Mouse (Mus musculus): ENCODE results near the gene Gm10251.
"Not testable (repeated sequence)": the region's sequence is repeated elsewhere in the genome, so short reads cannot be mapped to it uniquely, and the experiment has no call there.

The Gm10251 gene

DNA sequence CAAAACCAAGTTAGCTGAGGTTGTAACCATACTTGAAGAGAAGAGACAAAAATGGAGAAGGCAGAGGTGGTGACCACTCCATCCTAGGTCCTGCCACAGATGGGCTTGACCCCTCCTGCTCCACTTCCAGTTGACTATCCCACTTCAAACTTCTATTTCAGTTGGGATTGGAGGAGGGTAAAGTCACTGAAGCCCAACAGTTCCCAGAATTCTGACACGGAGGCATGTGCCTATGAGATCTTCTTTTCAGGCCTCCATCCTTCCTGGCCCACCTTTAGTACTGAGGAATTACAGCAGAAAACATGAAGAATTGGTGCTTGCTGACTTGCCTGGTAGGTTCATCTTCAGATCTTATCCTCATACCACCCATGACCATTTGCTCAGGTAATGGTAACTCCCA is at the start of gene Gm10251:
Gm10251 (minus strand) TSS at position 101 of the 400 bp plus-strand sequence.
- not testable (repeated sequence) for DNase-seq (ENCODE audit: low spot score in 2 of 2)

DNA sequence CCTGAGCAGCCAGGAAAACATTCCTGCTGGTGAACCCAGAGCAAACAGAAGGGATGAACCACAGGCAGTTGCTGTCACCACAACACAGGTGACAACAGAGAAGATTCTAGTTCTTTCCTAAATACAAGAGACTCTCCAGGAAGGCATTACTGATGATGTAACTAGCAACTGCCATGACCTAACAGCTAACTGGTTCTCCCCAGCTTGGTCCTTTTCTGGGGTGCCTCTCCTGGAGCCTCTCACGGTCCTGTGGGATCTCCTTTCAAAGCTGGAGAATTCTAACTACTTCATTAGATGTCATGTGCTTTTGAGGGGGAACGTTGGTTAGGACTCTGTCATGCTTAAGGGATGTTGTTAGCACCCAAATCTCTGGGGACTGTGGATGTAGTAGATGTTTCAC is 36.2 kb upstream of the Gm10251 start, which contains the start of gene Gm8050:
Gm8050 (minus strand) TSS at position 101 of the 400 bp plus-strand sequence.
- DNase-seq (ENCODE audit: low spot score in 2 of 2): not testable (repeated sequence)

DNA sequence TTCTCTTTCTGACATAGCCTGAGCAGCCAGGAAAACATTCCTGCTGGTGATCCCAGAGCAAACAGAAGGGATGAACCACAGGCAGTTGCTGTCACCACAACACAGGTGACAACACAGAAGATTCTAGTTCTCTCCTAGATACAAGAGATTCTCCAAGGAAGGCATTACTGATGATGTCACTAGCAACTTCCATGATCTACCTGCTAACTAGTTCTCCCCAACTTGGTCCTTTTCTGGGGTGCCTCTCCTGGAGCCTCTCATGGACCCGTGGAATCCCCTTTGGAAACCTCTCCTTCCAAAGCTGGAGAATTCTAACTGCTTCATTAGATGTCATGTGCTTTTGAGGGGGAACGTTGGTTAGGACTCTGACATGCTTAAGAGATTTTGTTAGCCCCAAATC is 61.7 kb downstream of the Gm10251 start, which contains the start of gene Gm3460:
Gm3460 (minus strand) TSS at position 101 of the 400 bp plus-strand sequence.
- not testable (repeated sequence) for DNase-seq (ENCODE audit: low spot score in 2 of 2)

DNA sequence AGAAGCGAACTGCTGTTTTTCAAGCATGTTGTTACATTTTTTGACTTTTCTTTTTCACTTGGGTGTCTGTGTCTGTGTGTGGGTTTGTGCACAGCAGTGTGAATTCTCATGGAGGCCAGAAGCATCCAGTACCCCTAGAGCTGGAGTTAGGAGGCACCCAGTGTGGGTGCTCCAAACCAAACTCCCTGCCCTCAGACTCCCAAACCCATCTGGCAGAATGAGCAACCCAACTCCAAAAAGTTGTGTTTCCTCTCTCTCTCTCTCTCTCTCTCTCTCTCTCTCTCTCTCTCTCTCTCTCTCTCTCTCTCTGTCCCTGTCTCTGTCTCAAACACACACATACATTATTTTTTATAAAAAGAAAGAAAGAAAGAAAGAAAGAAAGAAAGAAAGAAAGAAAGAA is 77.5 kb downstream of the Gm10251 start:
- DNase-seq (ENCODE audit: low spot score in 2 of 2): peak in 1 of 2 experiments; percentile 59

DNA sequence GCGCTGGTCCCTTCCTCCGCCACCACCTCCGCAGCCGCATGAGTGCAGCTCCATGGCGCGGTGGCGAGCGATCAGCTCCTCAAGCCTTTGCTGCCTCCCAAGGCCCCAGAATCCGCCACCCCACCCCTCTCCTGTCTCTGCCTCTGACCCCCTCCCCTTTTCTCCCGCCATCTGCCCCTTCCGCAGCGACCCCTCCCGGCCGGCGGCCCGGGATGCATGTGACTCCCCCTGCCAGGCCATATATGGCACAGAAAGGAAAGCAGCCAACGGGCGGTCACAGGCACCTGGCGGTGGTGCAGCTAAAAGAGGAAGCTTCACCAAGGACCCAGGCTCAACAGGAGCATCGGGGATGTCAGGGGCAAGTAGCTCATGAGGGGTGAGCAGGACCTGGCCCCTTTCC is 79.0 kb downstream of the Gm10251 start:
- DNase-seq (ENCODE audit: low spot score in 2 of 2): peak; percentile 19 to 53

DNA sequence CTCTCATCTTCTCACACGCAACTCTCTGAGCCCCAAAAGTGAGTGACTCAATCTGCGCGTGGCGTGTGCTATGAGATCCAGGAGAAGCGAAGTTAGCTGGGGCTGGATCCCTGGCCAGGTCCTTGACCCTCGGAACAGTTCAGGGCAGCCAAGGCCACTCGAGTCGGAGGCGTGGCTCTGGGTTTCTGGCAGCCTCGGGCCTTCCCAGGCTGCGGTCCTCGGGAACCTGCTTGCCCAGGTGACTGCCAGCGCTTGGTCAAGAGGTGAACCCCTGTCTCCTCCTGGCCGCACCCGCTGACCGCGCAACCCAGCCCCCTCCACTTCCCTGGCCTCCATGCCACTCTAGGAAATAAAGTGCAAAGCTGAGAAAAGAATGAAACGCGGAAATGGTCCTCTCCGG is 79.4 kb downstream of the Gm10251 start:
- not testable (repeated sequence) for DNase-seq (ENCODE audit: low spot score in 2 of 2)

DNA sequence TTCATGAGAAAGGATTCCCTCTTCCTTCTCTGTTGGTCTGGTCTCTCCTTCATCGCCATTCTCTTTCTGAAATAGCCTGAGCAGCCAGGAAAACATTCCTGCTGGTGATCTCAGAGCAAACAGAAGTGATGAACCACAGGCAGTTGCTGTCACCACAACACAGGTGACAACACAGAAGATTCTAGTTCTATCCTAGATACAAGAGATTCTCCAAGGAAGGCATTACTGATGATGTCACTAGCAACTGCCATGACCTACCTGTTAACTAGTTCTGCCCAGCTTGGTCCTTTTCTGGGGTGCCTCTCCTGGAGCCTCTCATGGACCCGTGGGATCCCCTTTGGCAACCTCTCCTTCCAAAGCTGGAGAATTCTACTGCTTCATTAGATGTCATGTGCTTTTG is 93.5 kb downstream of the Gm10251 start, which contains the start of gene Gm3629:
Gm3629 (minus strand) TSS at position 101 of the 400 bp plus-strand sequence.
- DNase-seq (ENCODE audit: low spot score in 2 of 2): not testable (repeated sequence)

Measured in urinary bladder, postnatal 4 days (tissue).